25 mouse cellular contexts compared by ENCODE assay signal in genomic region chr10:116286697-116287344, GRCm38 (mm10). TPM values are rescaled to one million over a fixed set of nuclear protein-coding genes. Genes with fewer than 3 reads are reported as not detected.
DNase-seq lines count a peak whose midpoint lies in the region; ATAC-seq and TF ChIP-seq lines count a peak whose summit lies in the region.
"Had no signal": no experiment of that assay in that cellular context is flagged by ENCODE, and none has a peak within 500 bp of the region (broad histone marks: within the 10 kb centered on the region; RNA-seq: fewer than 3 reads in every experiment).

No protein-coding gene starts in this region.

- H3K27me3 ChIP-seq in embryonic facial prominence, embryonic 11.5 days (ENCODE audit: control insufficient read depth, insufficient read depth, low read length), result no peaks in the 10 kb centered on the region
- no peaks in the 10 kb centered on the region for H3K27me3 ChIP-seq in embryonic facial prominence, embryonic 10.5 days (replicated peaks; ENCODE audit: low read depth, poor library complexity, severe bottlenecking)
- H3K27me3 ChIP-seq in intestine, embryonic 14.5 days (replicated peaks; ENCODE audit: control insufficient read depth, insufficient read depth, low read length), result no peaks in the 10 kb centered on the region
- H3K27me3 ChIP-seq in intestine, embryonic 16.5 days (replicated peaks; ENCODE audit: control insufficient read depth, insufficient read depth, low read length), result no peaks in the 10 kb centered on the region
- no peaks in the 10 kb centered on the region for H3K27me3 ChIP-seq in lung, embryonic 15.5 days
- no peaks in the 10 kb centered on the region for H3K27me3 ChIP-seq in liver, postnatal 0 days (ENCODE audit: insufficient read depth, low read length)
- H3K27me3 ChIP-seq: hindbrain, embryonic 12.5 days; limb, embryonic 15.5 days; midbrain, embryonic 15.5 days; neural tube, embryonic 13.5 days had no signal

- no peak overlapping the region for H3K4me3 ChIP-seq in embryonic facial prominence, embryonic 11.5 days (ENCODE audit: low read depth, low read length)
- H3K4me3 ChIP-seq in embryonic facial prominence, embryonic 10.5 days, result no peak overlapping the region
- no peak overlapping the region for H3K4me3 ChIP-seq in intestine, embryonic 14.5 days (ENCODE audit: low read depth, low read length)
- no peak overlapping the region for H3K4me3 ChIP-seq in intestine, embryonic 16.5 days (ENCODE audit: low read length)
- no peak overlapping the region for H3K4me3 ChIP-seq in lung, embryonic 15.5 days
- H3K4me3 ChIP-seq in liver, postnatal 0 days (ENCODE audit: low read depth, low read length), result no peak overlapping the region
- H3K4me3 ChIP-seq: forebrain, embryonic 10.5 days; hindbrain, embryonic 12.5 days; left cerebral cortex, adult 2 months; limb, embryonic 15.5 days; midbrain, embryonic 15.5 days; neural tube, embryonic 13.5 days had no signal

- H3K9ac ChIP-seq in embryonic facial prominence, embryonic 11.5 days (replicated peaks; ENCODE audit: low read length), result no peak overlapping the region
- no peak overlapping the region for H3K9ac ChIP-seq in intestine, embryonic 14.5 days (ENCODE audit: low read length)
- H3K9ac ChIP-seq in intestine, embryonic 16.5 days (ENCODE audit: low read depth, low read length), result no peak overlapping the region
- H3K9ac ChIP-seq in lung, embryonic 15.5 days, result no peak overlapping the region
- no peak overlapping the region for H3K9ac ChIP-seq in liver, postnatal 0 days (replicated peaks)
- H3K9ac ChIP-seq: hindbrain, embryonic 12.5 days; limb, embryonic 15.5 days; midbrain, embryonic 15.5 days; neural tube, embryonic 13.5 days had no signal

- H3K4me2 ChIP-seq in embryonic facial prominence, embryonic 11.5 days (ENCODE audit: low read depth, low read length), result no peak overlapping the region
- no peak overlapping the region for H3K4me2 ChIP-seq in intestine, embryonic 14.5 days (ENCODE audit: low read length)
- H3K4me2 ChIP-seq in intestine, embryonic 16.5 days (ENCODE audit: low read depth, low read length), result no peak overlapping the region
- H3K4me2 ChIP-seq in lung, embryonic 15.5 days, result no peak overlapping the region
- no peak overlapping the region for H3K4me2 ChIP-seq in liver, postnatal 0 days (ENCODE audit: low read depth, low read length)
- H3K4me2 ChIP-seq: hindbrain, embryonic 12.5 days; limb, embryonic 15.5 days; midbrain, embryonic 15.5 days; neural tube, embryonic 13.5 days had no signal

- H3K36me3 ChIP-seq in embryonic facial prominence, embryonic 11.5 days (replicated peaks; ENCODE audit: control insufficient read depth, insufficient read depth, low read depth, low read length), result no peaks in the 10 kb centered on the region
- H3K36me3 ChIP-seq in embryonic facial prominence, embryonic 10.5 days (replicated peaks), result no peaks in the 10 kb centered on the region
- H3K36me3 ChIP-seq in intestine, embryonic 14.5 days (ENCODE audit: control insufficient read depth, insufficient read depth, low read length), result no peaks in the 10 kb centered on the region
- H3K36me3 ChIP-seq in intestine, embryonic 16.5 days (ENCODE audit: control insufficient read depth, insufficient read depth, low read length), result no peaks in the 10 kb centered on the region
- H3K36me3 ChIP-seq in lung, embryonic 15.5 days, result no peaks in the 10 kb centered on the region
- no peaks in the 10 kb centered on the region for H3K36me3 ChIP-seq in liver, postnatal 0 days (replicated peaks; ENCODE audit: insufficient read depth, low read length)
- H3K36me3 ChIP-seq: forebrain, embryonic 10.5 days; hindbrain, embryonic 12.5 days; limb, embryonic 15.5 days; midbrain, embryonic 15.5 days; neural tube, embryonic 13.5 days had no signal

- 85% methylated on average over 7 of the region's 7 CpGs for WGBS in embryonic facial prominence, embryonic 11.5 days
- 84% methylated on average over 7 of the region's 7 CpGs for WGBS in embryonic facial prominence, embryonic 10.5 days
- WGBS in intestine, embryonic 14.5 days, result 85% methylated on average over 7 of the region's 7 CpGs
- 86% methylated on average over 7 of the region's 7 CpGs for WGBS in intestine, embryonic 16.5 days
- 81% methylated on average over 7 of the region's 7 CpGs for WGBS in lung, embryonic 15.5 days
- 67% methylated on average over 7 of the region's 7 CpGs for WGBS in liver, postnatal 0 days (ENCODE audit: insufficient replicate concordance)

- no peaks in the 10 kb centered on the region for H3K4me1 ChIP-seq in embryonic facial prominence, embryonic 11.5 days (ENCODE audit: control insufficient read depth, insufficient read depth, low read length)
- no peaks in the 10 kb centered on the region for H3K4me1 ChIP-seq in embryonic facial prominence, embryonic 10.5 days
- no peaks in the 10 kb centered on the region for H3K4me1 ChIP-seq in intestine, embryonic 14.5 days (replicated peaks; ENCODE audit: control insufficient read depth, insufficient read depth, low read length)
- H3K4me1 ChIP-seq in intestine, embryonic 16.5 days (ENCODE audit: control insufficient read depth, insufficient read depth, low read length), result no peaks in the 10 kb centered on the region
- H3K4me1 ChIP-seq in lung, embryonic 15.5 days, result no peaks in the 10 kb centered on the region
- H3K4me1 ChIP-seq in liver, postnatal 0 days (ENCODE audit: insufficient read depth), result no peaks in the 10 kb centered on the region
- H3K4me1 ChIP-seq: forebrain, embryonic 10.5 days; hindbrain, embryonic 12.5 days; limb, embryonic 15.5 days; midbrain, embryonic 15.5 days; neural tube, embryonic 13.5 days had no signal

- no peak overlapping the region for H3K27ac ChIP-seq in embryonic facial prominence, embryonic 11.5 days (replicated peaks; ENCODE audit: low read depth, low read length)
- no peak overlapping the region for H3K27ac ChIP-seq in embryonic facial prominence, embryonic 10.5 days (replicated peaks)
- no peak overlapping the region for H3K27ac ChIP-seq in intestine, embryonic 14.5 days (ENCODE audit: low read depth)
- H3K27ac ChIP-seq in intestine, embryonic 16.5 days (ENCODE audit: low read length), result no peak overlapping the region
- H3K27ac ChIP-seq in lung, embryonic 15.5 days, result peak overlapping the region; percentile 41; the same call in 1 of the 2 replicates
- H3K27ac ChIP-seq in liver, postnatal 0 days (ENCODE audit: low read depth), result no peak overlapping the region
- H3K27ac ChIP-seq: forebrain, embryonic 10.5 days; hindbrain, embryonic 12.5 days; left cerebral cortex, adult 2 months; limb, embryonic 15.5 days; macrophage; midbrain, embryonic 15.5 days; neural tube, embryonic 13.5 days had no signal

- ATAC-seq in embryonic facial prominence, embryonic 11.5 days (replicated peaks; ENCODE audit: insufficient number of reproducible peaks, low FRiP score, low TSS enrichment, low read depth), result peak; percentile 72
- 0 out of 2 replicates have a peak, but pooled peaks have one; percentile 27 for ATAC-seq in intestine, embryonic 14.5 days (replicated peaks; ENCODE audit: low FRiP score, low TSS enrichment, low read depth)
- no peak for ATAC-seq in intestine, embryonic 16.5 days
- 0 out of 2 replicates have a peak, but pooled peaks have one; percentile 27 for ATAC-seq in lung, embryonic 15.5 days (ENCODE audit: borderline replicate concordance, extremely low read depth, low FRiP score, low TSS enrichment)
- ATAC-seq in liver, postnatal 0 days, result peak; percentile 29
- ATAC-seq: activated CD4-positive, CD25-positive, alpha-beta regulatory T cell, adult 4 months; forebrain, embryonic 16.5 days; midbrain, embryonic 15.5 days had no signal

- no peak for TF ChIP-seq CTCF in liver, postnatal 0 days (IDR thresholded peaks at IDR 0.05; ENCODE audit: low read depth)

- no peaks in the 10 kb centered on the region for H3K9me3 ChIP-seq in embryonic facial prominence, embryonic 11.5 days (replicated peaks; ENCODE audit: control insufficient read depth, low read length)
- H3K9me3 ChIP-seq in embryonic facial prominence, embryonic 10.5 days, result no peaks in the 10 kb centered on the region
- H3K9me3 ChIP-seq in intestine, embryonic 14.5 days (ENCODE audit: control insufficient read depth, low read length), result no peaks in the 10 kb centered on the region
- H3K9me3 ChIP-seq in intestine, embryonic 16.5 days (ENCODE audit: control insufficient read depth, low read length), result no peaks in the 10 kb centered on the region
- H3K9me3 ChIP-seq in lung, embryonic 15.5 days, result no peaks in the 10 kb centered on the region
- H3K9me3 ChIP-seq in liver, postnatal 0 days (ENCODE audit: low read length), result no peaks in the 10 kb centered on the region
- H3K9me3 ChIP-seq: forebrain, embryonic 10.5 days; hindbrain, embryonic 12.5 days; limb, embryonic 15.5 days; midbrain, embryonic 15.5 days; neural tube, embryonic 13.5 days had no signal

- TF ChIP-seq EP300 in liver, postnatal 0 days (IDR thresholded peaks at IDR 0.05; ENCODE audit: low read depth), result no peak

- no peak for DNase-seq in embryonic facial prominence, embryonic 11.5 days (ENCODE audit: low spot score)
- DNase-seq in embryonic facial prominence, embryonic 10.5 days (ENCODE audit: low spot score), result no peak
- peak; percentile 24 for DNase-seq in intestine, embryonic 14.5 days (ENCODE audit: low spot score)
- no peak for DNase-seq in lung, postnatal 25 days (ENCODE audit: low spot score)
- DNase-seq in liver, postnatal 0 days, result no peak
- DNase-seq in right cerebral cortex, adult 18-20 months, result no peak
- DNase-seq: adrenal gland, adult 8-10 months; cerebellum, adult 8-10 months; cerebellum, postnatal 36 days; gastrocnemius, postnatal 25 days; heart, postnatal 10 days; left cerebral cortex, postnatal 4 days; retina, postnatal 1 day; thymus, postnatal 14 days had no signal

RNA-seq across cellular contexts. Expression of gene Ptprb, which starts 11.5 kb away (rescaled TPM):
- 1.8 and 2.1 TPM in 2 replicates for polyA plus RNA-seq in embryonic facial prominence, embryonic 11.5 days (2014; fragmentation: Nextera tagmentation; extraction: Ambion mirVana)
- polyA plus RNA-seq in embryonic facial prominence, embryonic 10.5 days (2016; fragmentation: Nextera tagmentation; extraction: Ambion mirVana), result 1.9 and 2.0 TPM in 2 replicates
- polyA plus RNA-seq in intestine, embryonic 14.5 days (2014; fragmentation: Nextera tagmentation; extraction: Ambion mirVana), result 5.5 and 5.8 TPM in 2 replicates
- polyA plus RNA-seq in intestine, embryonic 16.5 days (2015; fragmentation: Nextera tagmentation; extraction: Ambion mirVana), result 3.2 and 4.4 TPM in 2 replicates
- polyA plus RNA-seq in lung, embryonic 15.5 days (2015; fragmentation: Nextera tagmentation; extraction: Ambion mirVana), result 12.5 and 14.3 TPM in 2 replicates
- 2.5 and 3.1 TPM in 2 replicates for polyA plus RNA-seq in liver, postnatal 0 days (2015; fragmentation: Nextera tagmentation; extraction: Ambion mirVana)
- polyA plus RNA-seq: macrophage had no signal
